Mouse (Mus musculus) erythroblast, embryonic 14.5 days (primary cell): Measurements from ENCODE around the gene Eaf1.

ENCODE experiments used
- GATA1 ChIP-seq: IDR thresholded peaks from 2 replicates; pipeline ENCODE4 v1.6.1; 2012; ENCODE audit warnings: low read length, inconsistent platforms, mixed read lengths
- TAL1 ChIP-seq: IDR thresholded peaks from 3 replicates; pipeline ENCODE4 v1.6.1; 2012; ENCODE audit warnings: low read length, inconsistent platforms, mixed read lengths

- TF ChIP-seq TAL1 (no peak), GATA1 (no peak)
Measured at GRCm38 (mm10) chr14:31543885-31544442, 49.8 kb downstream of the Eaf1 start.
